Mouse (Mus musculus): ENCODE data around the gene Musk.

GRCm38 (mm10) chr4:58374141-58374870, 88.5 kb downstream of the Musk start:
- TF ChIP-seq CTCF (IDR thresholded peaks at IDR 0.05; ENCODE audit: borderline replicate concordance, control insufficient read depth, extremely low read depth, insufficient read depth, low read length, poor library complexity) (no peak), POLR2A (IDR thresholded peaks at IDR 0.05; ENCODE audit: control insufficient read depth, extremely low read depth, insufficient read depth, low read length, poor library complexity) (no peak)

All from thymus, adult 2 months (tissue).